Mouse (Mus musculus): ENCODE measurements around the gene Nfasc. TPM values are rescaled to one million over a fixed set of nuclear protein-coding genes. Genes with fewer than 3 reads are reported as not detected.

Gene Nfasc
- polyA plus RNA-seq, 1 experiment from 2014 or later = 0.68 TPM

DNA sequence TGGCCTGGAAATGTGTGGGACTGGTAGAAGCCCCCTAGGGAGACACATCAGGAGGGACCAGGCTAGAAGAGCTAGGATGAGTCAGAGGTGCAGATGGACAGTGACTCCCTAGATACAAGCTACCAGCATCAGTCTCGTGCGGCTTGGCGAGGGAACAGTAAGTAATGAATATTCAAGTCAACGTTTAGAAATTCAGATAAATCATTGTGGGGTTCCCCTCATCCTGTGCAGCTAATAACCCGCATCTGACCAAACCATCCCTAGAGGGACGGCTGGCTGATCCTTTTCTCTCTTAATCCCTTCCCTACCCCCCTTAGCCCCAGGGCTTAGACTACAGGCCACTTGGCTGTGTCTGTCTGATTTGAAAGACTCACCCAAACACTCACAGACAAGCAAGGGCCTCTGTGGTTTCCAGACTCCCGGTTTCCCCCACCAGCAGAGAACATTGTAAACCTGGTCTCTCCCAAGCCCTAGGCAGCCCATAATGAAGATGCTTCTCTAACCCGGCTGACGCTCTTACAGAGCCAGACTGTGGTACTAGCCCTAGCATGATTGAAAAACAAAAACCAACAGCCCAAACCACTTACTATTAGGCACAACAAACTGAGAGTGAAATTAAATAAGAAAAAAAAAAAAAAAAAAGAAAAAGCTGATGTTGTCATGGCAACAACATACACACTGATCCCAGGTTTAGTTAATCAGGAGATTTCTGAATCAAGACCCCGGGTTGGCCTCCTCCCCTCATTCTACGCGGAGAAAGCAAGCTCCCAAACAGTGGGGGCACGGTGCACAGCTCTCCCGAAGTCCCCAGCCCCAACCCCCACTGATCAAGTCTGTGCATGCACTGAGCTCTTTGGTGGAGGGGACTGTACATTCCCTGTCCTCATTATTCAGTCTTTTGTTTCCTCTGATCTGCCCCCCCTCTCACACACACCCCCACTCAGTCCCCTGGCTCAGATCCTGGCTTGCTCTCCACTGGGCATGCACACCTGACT is 159.5 kb downstream of the Nfasc start:
- Histone ChIP-seq H3K9me3 (ENCODE audit: control insufficient read depth, low read length) (no peaks in the 10 kb centered on the region), H3K9ac (ENCODE audit: low read length) (no peak overlapping the region), H3K27me3 (ENCODE audit: control insufficient read depth, insufficient read depth, low read length) (no peaks in the 10 kb centered on the region), H3K4me2 (ENCODE audit: low read length) (no peak overlapping the region), H3K4me3 (ENCODE audit: control insufficient read depth in 1 of 2, insufficient read depth in 1 of 2, low read depth in 1 of 2, low read length in 2 of 2) (no peak overlapping the region), H3K27ac (replicated peaks in 1 of 2; ENCODE audit: control insufficient read depth in 1 of 2, insufficient read depth in 1 of 2, low read depth in 2 of 2, low read length in 2 of 2) (no peak overlapping the region), H3K36me3 (ENCODE audit: control insufficient read depth, insufficient read depth, low read length) (no peaks in the 10 kb centered on the region), H3K4me1 (ENCODE audit: control insufficient read depth in 2 of 2, insufficient read depth in 2 of 2, low read length in 2 of 2) (peaks cover 0 to 3% of the 10 kb centered on the region in 2 experiments; a peak in 1 of 4 replicates)
- no peak for ATAC-seq (ENCODE audit: insufficient number of reproducible peaks, insufficient read depth, low FRiP score, low read depth)
- 67% methylated on average over 14 of the region's 14 CpGs for WGBS

DNA sequence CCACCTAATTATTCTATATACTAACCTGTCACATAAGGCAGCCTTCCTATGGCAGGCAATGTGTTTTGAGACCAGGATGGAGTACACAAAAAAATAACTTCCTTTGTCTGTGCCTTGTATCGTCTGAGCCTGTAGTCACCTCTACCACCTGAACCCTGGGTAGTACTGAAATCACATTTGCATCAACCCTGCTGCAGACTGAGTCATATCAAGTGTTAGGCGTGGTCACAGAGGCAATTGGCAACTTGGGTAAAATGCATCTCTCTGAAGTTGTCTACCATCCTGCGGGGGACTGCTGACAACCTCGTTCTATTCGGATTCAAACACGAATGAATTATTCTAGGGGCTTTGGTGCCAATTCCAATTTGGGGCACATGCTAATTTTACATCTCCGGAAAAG is 161.5 kb downstream of the Nfasc start:
- H3K9ac ChIP-seq (ENCODE audit: low read length) = no peak overlapping the region
- H3K9me3 ChIP-seq (ENCODE audit: control insufficient read depth, low read length) = no peaks in the 10 kb centered on the region
- peaks cover 0 to 3% of the 10 kb centered on the region in 2 experiments; a peak in 1 of 4 replicates for H3K4me1 ChIP-seq (ENCODE audit: control insufficient read depth in 2 of 2, insufficient read depth in 2 of 2, low read length in 2 of 2)
- no peak overlapping the region for H3K4me3 ChIP-seq (ENCODE audit: control insufficient read depth in 1 of 2, insufficient read depth in 1 of 2, low read depth in 1 of 2, low read length in 2 of 2)
- no peaks in the 10 kb centered on the region for H3K27me3 ChIP-seq (ENCODE audit: control insufficient read depth, insufficient read depth, low read length)
- H3K27ac ChIP-seq (replicated peaks in 1 of 2; ENCODE audit: control insufficient read depth in 1 of 2, insufficient read depth in 1 of 2, low read depth in 2 of 2, low read length in 2 of 2) = no peak overlapping the region
- H3K36me3 ChIP-seq (ENCODE audit: control insufficient read depth, insufficient read depth, low read length) = no peaks in the 10 kb centered on the region
- ATAC-seq (ENCODE audit: insufficient number of reproducible peaks, insufficient read depth, low FRiP score, low read depth) = no peak
- WGBS = 88% methylated on average over 7 of the region's 7 CpGs
- no peak overlapping the region for H3K4me2 ChIP-seq (ENCODE audit: low read length)

DNA sequence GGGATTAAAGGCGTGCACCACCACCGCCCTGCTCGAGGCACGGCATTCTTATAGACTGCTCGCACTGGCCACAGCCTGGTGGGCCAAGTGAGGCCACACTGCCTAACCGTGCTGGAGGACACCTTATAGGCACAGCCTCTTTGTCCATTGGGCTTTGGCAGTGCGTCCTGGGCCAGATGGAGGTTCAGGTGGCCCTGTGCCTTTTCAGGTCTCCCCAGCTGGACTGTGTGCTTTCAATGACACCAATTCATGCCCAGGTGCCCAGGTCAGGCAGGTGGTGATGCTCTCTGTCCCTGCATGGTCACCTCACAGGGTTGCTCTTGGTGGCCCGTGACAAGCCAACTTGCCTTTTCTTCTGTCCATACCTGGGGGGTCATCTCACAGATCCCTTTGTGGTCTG is 164.8 kb downstream of the Nfasc start:
- 86% methylated on average over 8 of the region's 8 CpGs for WGBS
- Histone ChIP-seq H3K4me1 (ENCODE audit: control insufficient read depth in 2 of 2, insufficient read depth in 2 of 2, low read length in 2 of 2) (peaks cover 0 to 3% of the 10 kb centered on the region in 2 experiments; a peak in 1 of 4 replicates), H3K9ac (ENCODE audit: low read length) (no peak overlapping the region), H3K4me3 (ENCODE audit: control insufficient read depth in 1 of 2, insufficient read depth in 1 of 2, low read depth in 1 of 2, low read length in 2 of 2) (no peak overlapping the region), H3K27me3 (ENCODE audit: control insufficient read depth, insufficient read depth, low read length) (no peaks in the 10 kb centered on the region), H3K4me2 (ENCODE audit: low read length) (no peak overlapping the region), H3K36me3 (ENCODE audit: control insufficient read depth, insufficient read depth, low read length) (no peaks in the 10 kb centered on the region), H3K9me3 (ENCODE audit: control insufficient read depth, low read length) (no peaks in the 10 kb centered on the region), H3K27ac (replicated peaks in 1 of 2; ENCODE audit: control insufficient read depth in 1 of 2, insufficient read depth in 1 of 2, low read depth in 2 of 2, low read length in 2 of 2) (no peak overlapping the region)
- no peak for ATAC-seq (ENCODE audit: insufficient number of reproducible peaks, insufficient read depth, low FRiP score, low read depth)

DNA sequence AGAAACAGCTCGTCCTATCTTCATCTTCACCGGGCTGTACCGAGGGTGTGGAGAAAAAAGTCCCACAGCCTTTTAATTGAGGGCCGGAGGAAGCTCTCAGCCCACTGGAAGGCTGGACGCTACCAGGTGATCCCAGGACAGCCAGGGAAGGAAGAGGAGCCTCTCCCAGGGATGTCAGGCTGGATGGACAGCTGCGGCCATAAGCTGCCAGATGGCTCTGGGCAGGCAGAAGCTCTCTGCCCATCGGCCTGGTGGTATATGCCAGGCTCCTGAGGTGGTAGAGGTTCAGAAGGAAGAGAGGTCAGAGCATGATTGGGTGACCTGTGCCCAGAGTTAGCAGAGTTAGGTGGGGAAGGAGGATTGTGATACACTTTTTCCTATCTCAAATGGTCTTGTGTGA is 168.7 kb downstream of the Nfasc start:
- H3K4me2 ChIP-seq (ENCODE audit: low read length) = no peak overlapping the region
- H3K36me3 ChIP-seq (ENCODE audit: control insufficient read depth, insufficient read depth, low read length) = no peaks in the 10 kb centered on the region
- no peak overlapping the region for H3K9ac ChIP-seq (ENCODE audit: low read length)
- no peak overlapping the region for H3K27ac ChIP-seq (replicated peaks in 1 of 2; ENCODE audit: control insufficient read depth in 1 of 2, insufficient read depth in 1 of 2, low read depth in 2 of 2, low read length in 2 of 2)
- no peaks in the 10 kb centered on the region for H3K9me3 ChIP-seq (ENCODE audit: control insufficient read depth, low read length)
- H3K27me3 ChIP-seq (ENCODE audit: control insufficient read depth, insufficient read depth, low read length) = no peaks in the 10 kb centered on the region; the same call in 1 of the 2 replicates
- H3K4me1 ChIP-seq (ENCODE audit: control insufficient read depth in 2 of 2, insufficient read depth in 2 of 2, low read length in 2 of 2) = 0 out of 4 replicates have a peak, but pooled peaks cover 0 to 2% of the 10 kb centered on the region in 2 experiments
- no peak for ATAC-seq (ENCODE audit: insufficient number of reproducible peaks, insufficient read depth, low FRiP score, low read depth)
- 82% methylated on average over 7 of the region's 7 CpGs for WGBS
- H3K4me3 ChIP-seq (ENCODE audit: control insufficient read depth in 1 of 2, insufficient read depth in 1 of 2, low read depth in 1 of 2, low read length in 2 of 2) = no peak overlapping the region

DNA sequence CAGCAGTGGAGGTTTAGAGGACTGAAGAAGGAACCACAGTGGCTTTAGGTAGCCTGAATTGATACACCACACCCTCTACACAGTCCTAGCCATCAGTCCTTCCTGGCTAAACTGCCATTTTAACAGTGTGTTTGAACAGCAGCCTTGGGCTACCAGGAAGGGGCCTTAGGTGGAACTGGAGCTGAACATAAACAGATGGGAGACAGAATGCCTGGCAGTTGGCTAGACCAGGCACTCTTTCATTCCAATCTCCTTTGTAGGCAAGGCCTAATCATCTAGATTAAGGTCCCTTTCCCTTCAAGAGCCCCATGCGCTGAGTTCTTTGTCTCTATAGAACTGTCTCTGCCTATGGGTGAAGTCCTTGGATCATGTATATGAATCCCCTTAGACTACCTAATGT is 170.0 kb downstream of the Nfasc start:
- Histone ChIP-seq H3K9ac (ENCODE audit: low read length) (no peak overlapping the region), H3K4me1 (ENCODE audit: control insufficient read depth in 2 of 2, insufficient read depth in 2 of 2, low read length in 2 of 2) (peaks cover 3 to 4% of the 10 kb centered on the region in 2 experiments; a peak in 1 of 4 replicates), H3K36me3 (ENCODE audit: control insufficient read depth, insufficient read depth, low read length) (no peaks in the 10 kb centered on the region), H3K9me3 (ENCODE audit: control insufficient read depth, low read length) (no peaks in the 10 kb centered on the region), H3K27me3 (ENCODE audit: control insufficient read depth, insufficient read depth, low read length) (no peaks in the 10 kb centered on the region; the same call in 1 of the 2 replicates), H3K4me3 (ENCODE audit: control insufficient read depth in 1 of 2, insufficient read depth in 1 of 2, low read depth in 1 of 2, low read length in 2 of 2) (no peak overlapping the region), H3K4me2 (ENCODE audit: low read length) (no peak overlapping the region), H3K27ac (replicated peaks in 1 of 2; ENCODE audit: control insufficient read depth in 1 of 2, insufficient read depth in 1 of 2, low read depth in 2 of 2, low read length in 2 of 2) (no peak overlapping the region)
- no peak for ATAC-seq (ENCODE audit: insufficient number of reproducible peaks, insufficient read depth, low FRiP score, low read depth)
- 86% methylated on average over 1 of the region's 1 CpGs for WGBS

DNA sequence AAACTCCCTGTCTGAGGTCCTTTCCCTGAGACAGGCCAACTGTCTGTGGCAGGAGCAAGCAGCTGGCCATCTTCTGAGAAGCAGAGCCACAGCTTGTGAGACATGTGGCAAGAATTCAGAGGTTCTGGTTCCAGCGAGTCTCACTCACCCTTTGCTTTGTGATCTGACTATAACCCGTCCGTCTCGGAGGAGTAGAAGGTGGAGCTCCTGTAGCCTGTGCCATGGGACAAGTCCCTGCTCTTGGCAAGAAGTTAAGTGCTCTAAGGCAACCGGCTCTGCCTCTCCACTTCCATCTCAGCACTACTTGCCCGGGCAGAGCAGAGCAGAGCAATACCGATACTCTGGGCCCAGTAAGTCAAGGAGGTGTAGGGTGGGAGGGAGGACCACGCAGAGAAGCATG is 170.7 kb downstream of the Nfasc start:
- Histone ChIP-seq H3K4me3 (ENCODE audit: control insufficient read depth in 1 of 2, insufficient read depth in 1 of 2, low read depth in 1 of 2, low read length in 2 of 2) (no peak overlapping the region), H3K9me3 (ENCODE audit: control insufficient read depth, low read length) (no peaks in the 10 kb centered on the region), H3K27me3 (ENCODE audit: control insufficient read depth, insufficient read depth, low read length) (no peaks in the 10 kb centered on the region; the same call in 1 of the 2 replicates), H3K36me3 (ENCODE audit: control insufficient read depth, insufficient read depth, low read length) (no peaks in the 10 kb centered on the region), H3K4me1 (ENCODE audit: control insufficient read depth in 2 of 2, insufficient read depth in 2 of 2, low read length in 2 of 2) (peaks cover 6 to 7% of the 10 kb centered on the region in 2 experiments), H3K4me2 (ENCODE audit: low read length) (no peak overlapping the region), H3K9ac (ENCODE audit: low read length) (no peak overlapping the region), H3K27ac (replicated peaks in 1 of 2; ENCODE audit: control insufficient read depth in 1 of 2, insufficient read depth in 1 of 2, low read depth in 2 of 2, low read length in 2 of 2) (no peak overlapping the region)
- 71% methylated on average over 8 of the region's 8 CpGs for WGBS
- ATAC-seq (ENCODE audit: insufficient number of reproducible peaks, insufficient read depth, low FRiP score, low read depth) = no peak

DNA sequence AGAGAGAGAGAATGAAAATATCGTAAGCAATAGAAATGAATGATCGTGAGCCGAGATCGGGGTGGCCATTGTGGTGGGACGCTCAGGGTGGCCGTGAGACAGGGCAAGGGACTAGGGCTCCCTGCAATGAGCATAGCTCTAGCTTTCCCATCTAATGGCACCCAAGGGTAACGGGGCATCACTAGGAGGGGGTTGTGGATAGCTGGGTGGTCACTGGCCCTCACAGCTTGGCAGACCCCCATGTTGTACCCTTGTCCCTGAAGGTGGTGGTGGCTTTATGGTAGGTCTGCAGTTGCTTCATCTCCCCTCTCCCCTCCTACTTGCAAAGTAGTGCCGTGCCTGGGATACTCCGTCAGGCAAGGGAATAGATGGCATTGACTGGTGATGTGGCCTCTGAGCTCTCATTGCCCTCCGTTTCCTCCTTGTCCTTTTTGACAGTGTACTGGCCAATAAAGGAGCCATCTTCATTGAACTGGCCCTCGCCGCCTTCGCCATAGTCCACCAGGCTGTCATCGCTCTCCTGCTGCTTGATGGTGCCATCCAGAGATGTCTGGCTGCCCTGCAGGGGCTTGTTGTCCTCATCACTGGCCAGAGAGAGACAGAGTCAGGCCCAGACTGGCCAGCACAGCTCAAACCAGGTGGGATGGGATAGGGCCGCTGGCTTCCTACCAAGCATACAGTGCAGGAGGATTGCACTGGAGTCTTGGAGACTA is 171.4 kb downstream of the Nfasc start:
- Histone ChIP-seq H3K4me3 (ENCODE audit: control insufficient read depth in 1 of 2, insufficient read depth in 1 of 2, low read depth in 1 of 2, low read length in 2 of 2) (no peak overlapping the region), H3K4me2 (ENCODE audit: low read length) (no peak overlapping the region), H3K9me3 (ENCODE audit: control insufficient read depth, low read length) (no peaks in the 10 kb centered on the region), H3K27me3 (ENCODE audit: control insufficient read depth, insufficient read depth, low read length) (no peaks in the 10 kb centered on the region; the same call in 1 of the 2 replicates), H3K36me3 (ENCODE audit: control insufficient read depth, insufficient read depth, low read length) (no peaks in the 10 kb centered on the region), H3K4me1 (ENCODE audit: control insufficient read depth in 2 of 2, insufficient read depth in 2 of 2, low read length in 2 of 2) (peaks cover 13 to 14% of the 10 kb centered on the region in 2 experiments), H3K9ac (ENCODE audit: low read length) (no peak overlapping the region), H3K27ac (replicated peaks in 1 of 2; ENCODE audit: control insufficient read depth in 1 of 2, insufficient read depth in 1 of 2, low read depth in 2 of 2, low read length in 2 of 2) (no peak overlapping the region)
- WGBS = 82% methylated on average over 15 of the region's 15 CpGs
- no peak for ATAC-seq (ENCODE audit: insufficient number of reproducible peaks, insufficient read depth, low FRiP score, low read depth)
